Mouse (Mus musculus) embryonic fibroblast, embryonic 13.5 days (primary cell): Measurements from ENCODE around the gene Elmo3. TPM values are rescaled to one million over a fixed set of nuclear protein-coding genes. Genes with fewer than 3 reads are reported as not detected.

Experiments used
- H3K27ac ChIP-seq: 2 replicates; pipeline ENCODE4 v1.5.1; 2012; ENCODE audit warnings: low read length, control low read depth, inconsistent platforms; ENCODE audit not compliant: insufficient read depth
- H3K4me1 ChIP-seq: 2 replicates; pipeline ENCODE4 v1.6.1; 2011; ENCODE audit warnings: low read length; ENCODE audit not compliant: control insufficient read depth, insufficient read depth
- H3K4me3 ChIP-seq: 2 replicates; pipeline ENCODE4 v1.5.1; 2011; ENCODE audit warnings: mild to moderate bottlenecking, control low read depth, low read length; ENCODE audit not compliant: insufficient read depth
- CTCF ChIP-seq: IDR thresholded peaks from 2 replicates; pipeline ENCODE4 v1.5.1; 2011; ENCODE audit warnings: mild to moderate bottlenecking, control low read depth, low read length, moderate library complexity, borderline replicate concordance; ENCODE audit not compliant: insufficient read depth
- POLR2A ChIP-seq: IDR thresholded peaks from 2 replicates; pipeline ENCODE4 v1.6.1; 2011; ENCODE audit warnings: low read depth, mild to moderate bottlenecking, control low read depth, low read length, moderate library complexity
- polyA plus RNA-seq: library from polyadenylated mRNA; stranded (reverse); fragments of >200 nt; gene quantifications from 2 replicates; pipeline ENCODE4 v1.2.4, GENCODE M21; 2011; ENCODE audit warnings: low read depth; ENCODE audit not compliant: missing spikeins, insufficient read length

Elmo3 gene
- polyA plus RNA-seq, 1 experiment, result 2.5 TPM

DNA sequence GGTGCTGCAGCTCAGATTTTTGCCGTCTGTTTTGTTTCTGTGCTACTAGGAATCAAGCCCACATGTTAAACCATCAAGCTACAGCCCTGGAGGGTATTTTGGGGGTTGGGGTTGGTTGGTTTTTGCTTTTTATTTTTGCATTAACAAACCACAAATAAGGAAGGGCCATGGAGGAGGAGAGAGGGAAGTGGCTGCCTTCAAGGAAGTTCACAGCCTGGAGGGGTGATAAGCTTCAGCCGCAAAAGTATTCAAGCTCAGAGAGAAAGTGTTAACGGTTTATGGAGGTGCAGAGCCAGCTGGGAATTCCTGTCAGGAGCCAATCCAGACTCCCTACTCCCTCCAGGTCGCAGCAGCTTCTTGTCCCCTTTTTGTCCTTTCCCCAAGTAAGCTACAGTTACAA lies 33.6 kb downstream of the Elmo3 start:
- Histone ChIP-seq H3K4me1 (peaks cover 8% of the 10 kb centered on the region; the same call in 1 of the 2 replicates), H3K4me3 (no peak overlapping the region), H3K27ac (no peak overlapping the region)
- TF ChIP-seq POLR2A (no peak), CTCF (no peak)

DNA sequence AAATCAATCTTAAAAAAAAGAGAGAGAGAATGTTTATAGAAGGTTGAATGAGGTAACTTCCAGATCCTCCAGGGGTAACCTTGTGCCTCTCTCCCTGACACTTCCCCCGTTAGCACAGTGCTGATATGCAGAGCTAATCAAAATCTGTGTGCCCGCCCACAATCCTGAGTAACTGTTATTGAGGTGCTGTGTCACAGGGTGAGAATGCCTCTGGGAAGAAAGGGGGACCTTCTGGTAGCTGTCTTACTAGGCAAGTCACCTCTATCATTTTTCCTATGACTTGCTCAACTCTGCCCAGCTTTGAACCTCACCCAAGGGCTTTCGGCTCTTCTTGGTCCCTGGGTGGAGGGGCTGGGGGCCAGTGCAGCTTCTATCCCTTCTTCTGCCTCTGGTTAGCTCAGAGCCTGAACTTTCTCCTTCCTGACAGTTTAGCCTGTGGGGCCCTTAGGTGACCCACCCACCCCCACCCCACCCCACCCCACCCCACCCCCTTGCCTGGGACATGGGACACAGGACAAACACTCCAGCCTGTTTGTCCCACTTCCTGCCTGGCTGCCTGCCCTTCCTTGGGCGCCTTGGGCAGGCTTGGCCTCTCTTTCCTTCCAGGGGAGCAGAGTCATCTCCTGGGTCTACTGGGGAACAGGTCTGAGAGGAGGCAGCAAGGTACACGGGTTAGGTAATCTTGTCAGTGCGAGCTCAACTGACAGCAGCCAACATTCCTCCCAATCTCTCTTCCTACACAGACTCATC lies 34.7 kb downstream of the Elmo3 start:
- no peak for TF ChIP-seq POLR2A
- TF ChIP-seq CTCF, result no peak
- H3K27ac ChIP-seq, result no peak overlapping the region

DNA sequence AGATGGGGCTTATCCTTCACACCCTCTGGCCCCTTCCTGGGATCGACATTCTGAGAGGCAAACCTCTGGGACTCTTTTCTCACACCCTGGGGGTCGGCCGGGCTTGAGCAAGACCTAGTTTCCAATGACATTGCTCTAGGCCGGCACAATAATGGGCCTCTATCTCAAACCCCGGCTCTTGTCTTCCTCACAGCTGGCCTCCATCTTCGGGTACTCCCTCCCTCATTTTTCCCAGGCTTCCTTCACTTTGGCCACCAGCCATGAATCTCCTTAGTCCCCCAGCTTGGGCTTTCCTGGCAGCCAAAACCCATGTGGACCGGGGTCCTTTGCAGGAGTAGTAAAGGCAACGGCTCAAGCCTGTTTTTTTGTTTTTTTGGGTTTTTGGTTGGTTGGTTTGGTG lies 36.0 kb downstream of the Elmo3 start:
- Histone ChIP-seq H3K4me3 (no peak overlapping the region), H3K4me1 (peaks cover 15% of the 10 kb centered on the region), H3K27ac (no peak overlapping the region)
- no peak for TF ChIP-seq POLR2A
- TF ChIP-seq CTCF, result no peak

More for the DNA sequence above, 34.7 kb downstream of the Elmo3 start:
- no peak overlapping the region for H3K4me3 ChIP-seq
- H3K4me1 ChIP-seq, result peaks cover 11% of the 10 kb centered on the region

DNA sequence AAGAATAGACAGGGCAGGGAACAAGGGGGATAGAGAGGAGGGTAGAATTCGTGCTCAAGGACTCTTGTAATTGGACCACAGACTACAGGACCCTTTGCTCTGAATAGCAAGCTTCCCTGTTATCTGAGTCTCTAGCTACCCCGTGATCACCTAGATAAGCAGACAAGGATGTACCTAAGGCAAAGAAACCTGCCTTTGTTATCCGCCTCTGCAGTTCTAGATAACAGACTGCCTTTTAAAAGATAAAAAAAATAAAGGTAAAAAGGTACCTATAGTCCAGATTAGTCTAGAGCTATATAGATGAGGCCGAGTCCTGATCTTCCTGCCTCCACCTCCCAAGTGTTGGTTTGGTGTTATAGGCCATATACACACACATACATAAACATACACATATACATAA lies 37.4 kb downstream of the Elmo3 start:
- TF ChIP-seq POLR2A, result no peak
- TF ChIP-seq CTCF, result no peak
- peaks cover 15% of the 10 kb centered on the region for H3K4me1 ChIP-seq
- H3K4me3 ChIP-seq, result no peak overlapping the region
- no peak overlapping the region for H3K27ac ChIP-seq

DNA sequence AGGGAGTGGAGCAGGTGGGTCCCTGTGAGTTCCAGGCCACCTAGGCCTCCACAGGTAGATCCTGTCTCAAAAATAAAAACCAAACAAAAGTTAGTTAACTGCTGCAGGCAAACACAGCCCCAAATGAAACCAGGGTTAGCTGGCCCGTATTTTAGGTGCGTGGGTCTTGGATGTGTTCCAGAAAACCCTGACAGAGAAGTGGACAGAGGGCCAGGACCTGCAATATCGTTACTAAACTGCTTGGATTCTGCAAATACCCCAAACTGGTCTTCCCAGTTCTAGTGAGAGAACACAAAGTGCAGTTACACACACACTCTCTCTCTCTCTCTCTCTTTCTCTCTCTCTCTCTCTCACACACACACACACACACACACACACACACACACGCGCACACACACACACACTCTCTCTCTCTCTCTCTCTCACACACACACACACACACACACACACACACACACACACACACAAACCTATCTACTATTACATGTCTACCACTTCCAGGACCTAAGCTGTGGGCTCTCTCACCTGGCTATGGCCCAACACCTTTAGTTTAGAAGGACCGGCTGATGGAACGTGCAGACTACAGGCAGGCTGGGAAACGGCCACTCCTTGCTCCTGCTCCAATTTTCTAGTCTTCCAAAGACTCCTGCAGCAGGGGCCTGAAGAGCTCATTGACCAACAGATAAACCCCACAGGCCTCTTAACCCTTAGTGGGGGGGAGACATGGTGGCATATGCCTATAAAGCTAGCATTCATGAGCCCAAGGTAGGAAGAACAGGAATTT lies 38.6 kb downstream of the Elmo3 start:
- Histone ChIP-seq H3K4me3 (no peak overlapping the region), H3K4me1 (peaks cover 15% of the 10 kb centered on the region), H3K27ac (no peak overlapping the region)
- no peak for TF ChIP-seq POLR2A
- TF ChIP-seq CTCF, result no peak

DNA sequence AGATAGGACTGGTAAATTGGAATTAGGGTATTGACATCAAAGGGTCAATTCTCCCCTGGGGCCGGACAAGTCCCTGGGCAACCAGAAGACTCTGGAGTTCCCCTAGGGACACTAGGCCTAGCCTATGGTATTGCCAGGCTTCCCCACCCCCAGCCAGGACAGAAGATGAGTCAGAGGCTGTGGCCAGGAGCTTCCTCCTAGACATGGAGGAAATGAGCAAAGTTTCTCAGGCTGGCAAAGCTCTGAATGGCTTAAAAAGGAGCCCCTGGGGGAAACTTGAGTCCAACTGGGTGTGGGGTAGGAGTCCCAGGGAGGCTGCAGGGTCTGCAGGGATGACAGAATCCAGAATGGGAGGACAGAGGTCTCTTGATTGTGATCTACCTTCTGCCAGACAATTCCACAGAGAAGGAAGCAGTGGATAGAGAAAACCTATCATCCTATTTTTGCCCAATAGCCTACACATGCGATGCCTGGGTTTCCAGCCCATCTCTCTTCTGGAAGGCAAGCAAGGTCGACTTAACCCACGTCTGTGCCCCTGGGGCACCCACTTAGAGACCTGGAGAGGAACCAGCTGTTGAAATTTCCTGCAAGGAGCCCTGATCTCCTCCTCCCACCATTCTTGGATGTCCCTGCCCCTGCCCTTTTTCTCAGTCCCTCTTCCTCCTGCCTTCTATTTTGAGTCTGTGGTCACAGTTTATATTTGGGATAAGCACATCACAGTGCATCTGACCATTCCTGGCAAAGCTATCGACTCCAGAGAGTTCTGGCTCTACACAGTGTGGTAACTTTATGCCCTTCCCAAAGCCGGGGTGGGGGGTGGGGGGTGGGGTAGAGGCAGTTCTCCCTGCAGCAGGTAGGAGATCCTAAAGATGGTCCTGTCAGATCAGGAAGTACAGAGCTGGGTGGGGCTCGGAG lies 39.9 kb downstream of the Elmo3 start:
- Histone ChIP-seq H3K4me3 (no peak overlapping the region), H3K4me1 (peaks cover 17% of the 10 kb centered on the region), H3K27ac (peak overlapping the region; percentile 72)
- no peak for TF ChIP-seq CTCF
- no peak for TF ChIP-seq POLR2A

DNA sequence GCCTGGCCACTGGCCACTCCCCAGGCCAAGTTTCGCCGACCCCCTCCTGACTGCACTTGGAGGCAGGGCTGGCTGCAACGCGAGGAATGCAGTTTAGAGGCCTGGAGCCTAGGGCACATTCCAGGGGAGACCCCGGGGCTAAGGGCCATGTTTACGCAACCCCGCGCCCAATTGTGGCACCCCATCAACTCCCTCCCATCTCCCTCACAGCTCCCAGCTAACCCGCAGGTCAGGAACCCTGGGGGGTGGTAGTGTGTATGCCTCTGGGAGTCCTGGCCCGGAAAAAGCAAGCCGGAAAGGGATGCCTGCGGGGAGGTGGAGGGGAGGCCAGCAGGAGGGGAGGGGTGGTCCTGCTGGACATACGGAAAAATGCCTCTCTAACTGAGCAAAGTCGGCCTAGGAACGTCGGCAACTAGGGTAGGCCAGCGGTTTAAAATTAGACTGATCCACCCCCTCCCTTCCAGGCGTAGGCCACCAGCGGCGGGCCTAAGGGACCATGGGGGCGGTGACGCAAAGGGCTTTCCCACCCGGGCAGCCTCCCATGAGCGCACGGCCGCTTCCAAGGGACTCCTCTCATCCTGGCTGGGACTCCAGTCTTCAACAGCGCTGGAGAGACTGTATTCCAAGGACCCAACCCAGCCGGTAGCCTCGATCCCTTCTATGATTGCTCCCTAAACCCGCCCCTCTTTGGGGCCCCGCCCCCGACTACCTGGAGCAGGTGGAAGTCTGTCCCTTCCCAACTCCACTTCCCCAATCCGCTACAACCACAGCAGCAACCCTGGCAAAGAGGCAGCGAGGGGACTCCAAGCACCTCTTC lies 41.4 kb downstream of the Elmo3 start:
- peak overlapping the region; percentile 55 for H3K27ac ChIP-seq
- TF ChIP-seq CTCF (no peak), POLR2A (peak; percentile 43; the same call in 1 of the 2 replicates)
- peak overlapping the region; percentile 75 for H3K4me3 ChIP-seq
- H3K4me1 ChIP-seq, result peaks cover 12% of the 10 kb centered on the region

DNA sequence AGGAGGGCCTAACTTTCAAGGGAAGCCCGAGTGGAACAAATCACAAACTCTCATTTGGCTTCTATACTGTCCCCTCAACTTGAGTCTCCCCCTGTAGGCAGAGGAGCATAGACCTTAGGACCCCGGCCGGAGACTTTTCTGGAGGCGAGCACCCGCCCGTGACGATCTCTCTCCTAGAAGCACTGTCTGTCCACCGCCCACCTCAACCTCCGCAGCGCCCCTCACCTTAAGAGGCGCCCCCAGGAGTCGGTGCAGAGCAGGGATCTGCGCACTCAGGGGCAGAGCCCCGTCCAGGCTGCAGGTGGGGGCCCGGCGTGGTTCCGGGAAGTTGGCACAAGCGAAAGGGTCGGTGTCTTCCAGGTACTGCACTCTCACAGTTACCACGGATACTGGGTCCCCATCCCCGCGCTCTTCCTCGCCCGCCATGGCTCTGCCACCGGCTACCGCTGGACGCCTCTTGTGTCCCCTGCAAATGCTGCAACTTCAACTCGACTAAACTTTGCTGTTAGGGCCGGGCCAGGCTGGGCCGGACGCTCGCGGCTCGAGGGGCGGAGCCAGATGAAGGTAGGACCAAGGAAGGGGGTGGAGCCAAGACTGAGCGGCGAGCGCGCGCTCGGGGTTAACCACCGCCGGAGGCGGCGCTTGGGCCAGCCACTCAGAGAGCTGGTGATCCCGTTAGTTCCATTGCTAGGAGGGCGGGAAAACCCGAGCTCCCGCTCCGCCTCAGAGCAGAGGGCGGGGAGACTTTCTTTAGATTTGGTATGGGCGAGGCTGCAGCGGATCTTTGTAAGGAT lies 42.2 kb downstream of the Elmo3 start, which contains the start of gene Fhod1:
Gene Fhod1, minus strand, starts transcription at position 526 of the 794 bp plus-strand sequence.
- TF ChIP-seq CTCF (no peak), POLR2A (peak; percentile 84)
- H3K27ac ChIP-seq, result peak within 1 kb of the TSS; percentile 85
- peaks cover 12% of the 10 kb centered on the region for H3K4me1 ChIP-seq
- H3K4me3 ChIP-seq, result peak within 1 kb of the TSS; percentile 90
